Mouse (Mus musculus) layer of hippocampus, adult 18-20 months (tissue): Measurements from ENCODE around the gene Mynn. TPM values are rescaled to one million over a fixed set of nuclear protein-coding genes. Genes with fewer than 3 reads are reported as not detected.

Experiments
- DNase-seq, 2 experiments: peaks; one replicate each; pipeline ENCODE4 v3.0.0; 2022; ENCODE audit warnings: low spot score in 2 of 2
- total RNA-seq, 2 experiments: library from RNA; stranded (reverse); gene quantifications; 2 replicates each; pipeline ENCODE4 v1.2.3; 2021

Gene Mynn
- total RNA-seq, 2 experiments from 2014 or later: 15.3 to 16.6 TPM

DNA sequence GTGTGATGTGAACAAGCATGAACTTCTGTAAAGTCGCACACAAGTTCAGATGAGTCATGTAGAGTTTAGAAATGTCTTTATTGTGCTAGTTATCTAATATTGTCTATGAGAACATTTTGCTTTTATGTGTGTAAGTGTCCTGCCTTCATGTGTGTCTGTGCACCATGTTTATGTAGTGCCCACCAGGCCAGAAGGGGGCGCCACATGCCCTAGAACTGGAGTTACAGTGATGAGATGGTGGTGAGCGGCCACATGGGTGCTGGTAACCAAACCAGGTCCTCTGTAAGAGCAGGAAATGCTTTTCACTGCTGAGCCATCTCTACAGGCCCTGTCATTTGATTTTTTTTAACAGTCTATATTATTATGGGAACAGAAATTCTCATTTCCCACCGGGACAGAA lies 33.8 kb downstream of the Mynn start:
- DNase-seq: no peak

DNA sequence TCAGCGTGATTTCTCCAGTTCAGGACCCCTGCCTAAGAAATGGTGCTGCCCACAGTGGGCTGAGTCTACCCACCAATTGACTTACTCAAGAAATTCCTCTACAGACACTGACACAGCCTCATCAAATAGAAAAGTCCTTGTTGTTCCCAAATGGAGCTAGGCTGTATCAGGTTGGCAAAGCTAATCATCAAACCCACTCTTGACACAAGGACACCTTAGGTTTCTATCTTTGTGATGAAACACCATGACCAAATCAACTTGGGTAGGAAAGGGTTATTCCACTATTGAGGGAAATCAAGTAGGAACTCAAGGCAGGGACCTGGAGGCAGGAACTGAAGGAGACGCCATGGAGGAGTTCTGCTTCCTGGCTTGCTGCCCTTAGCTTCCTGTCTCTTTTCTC lies 42.3 kb downstream of the Mynn start, which contains the start of gene Lrriq4:
Gene Lrriq4 (plus strand): TSS at position 301 of the 400 bp plus-strand sequence.
- no peak for DNase-seq

DNA sequence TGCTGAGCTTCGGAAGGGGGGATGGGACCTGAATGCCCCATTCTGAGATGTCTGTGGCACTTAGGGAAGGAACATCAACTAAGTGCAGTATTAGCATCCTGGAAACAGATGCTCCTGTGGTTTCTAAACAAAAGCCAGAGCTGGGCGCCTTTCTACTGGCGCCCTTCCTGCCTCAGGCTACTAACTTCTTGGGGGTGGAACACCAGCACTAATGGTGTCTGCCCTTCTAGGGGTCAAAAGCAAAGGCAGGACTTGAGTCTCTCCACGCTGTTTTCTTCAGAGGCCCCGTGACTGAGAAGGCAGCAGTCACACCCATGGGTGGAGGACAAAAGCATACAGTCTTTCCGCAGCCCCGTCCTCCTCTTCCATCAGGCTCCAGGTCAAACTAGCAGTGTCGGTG lies 44.9 kb downstream of the Mynn start:
- no peak for DNase-seq

- DNase-seq: no peak
These were observed 45.7 kb downstream of the Mynn start, which contains the start of gene Lrrc34 for GRCm38 (mm10) chr3:30647440-30648090. Lrrc34 (minus strand) TSS chr3:30647869.

DNA sequence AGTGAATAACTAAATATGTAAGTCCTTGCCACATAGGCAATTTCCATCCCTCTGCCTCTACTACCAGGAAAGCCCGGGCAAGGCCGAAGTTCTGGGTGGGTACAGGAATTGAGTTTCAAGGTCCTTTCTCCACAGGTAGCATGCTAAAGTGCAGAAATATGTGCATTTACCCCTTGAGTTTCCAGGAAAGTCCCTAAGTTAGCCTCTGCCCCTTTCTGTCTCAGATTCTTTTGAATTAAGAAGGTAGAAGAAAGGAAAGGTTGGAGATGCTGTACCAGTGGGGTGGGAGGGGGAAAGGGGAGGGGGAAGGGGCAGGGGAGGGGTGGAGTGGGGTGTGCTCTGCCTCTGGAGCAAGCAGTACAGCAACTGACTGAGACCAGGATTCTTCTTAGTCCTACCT lies 46.6 kb downstream of the Mynn start:
- no peak for DNase-seq

DNA sequence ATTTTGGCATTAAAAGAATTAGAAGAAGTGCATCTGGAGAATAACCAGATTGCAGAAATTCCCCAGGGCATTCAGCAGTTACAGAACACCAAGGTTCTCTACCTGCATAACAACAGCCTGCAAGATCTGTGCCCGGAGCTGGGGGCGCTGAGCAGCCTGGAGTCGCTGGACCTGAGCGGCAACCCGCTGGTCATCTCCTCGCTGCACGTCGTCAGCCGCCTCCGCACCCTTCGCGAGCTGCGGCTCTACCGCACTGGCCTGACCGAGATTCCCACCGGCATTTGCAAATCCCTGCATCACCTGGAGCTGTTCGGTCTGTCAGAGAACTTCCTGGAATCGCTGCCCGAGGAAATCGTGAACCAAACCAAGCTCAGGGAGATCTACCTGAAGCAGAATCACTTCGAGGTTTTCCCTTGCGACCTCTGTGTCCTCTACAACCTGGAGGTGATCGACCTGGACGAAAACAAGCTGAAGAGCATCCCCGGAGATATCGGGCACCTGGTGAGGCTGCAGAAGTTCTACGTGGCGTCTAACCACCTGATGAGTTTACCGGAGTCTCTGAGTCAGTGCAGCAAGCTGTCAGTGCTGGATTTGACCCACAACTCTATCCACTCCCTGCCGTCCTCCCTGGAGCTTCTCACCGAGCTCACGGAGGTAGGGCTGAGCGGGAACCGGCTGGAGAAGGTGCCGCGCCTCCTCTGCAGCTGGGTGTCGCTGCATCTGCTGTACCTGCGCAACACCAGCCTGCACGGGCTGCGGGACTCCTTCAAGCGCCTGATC lies 48.4 kb downstream of the Mynn start:
- DNase-seq: no peak

DNA sequence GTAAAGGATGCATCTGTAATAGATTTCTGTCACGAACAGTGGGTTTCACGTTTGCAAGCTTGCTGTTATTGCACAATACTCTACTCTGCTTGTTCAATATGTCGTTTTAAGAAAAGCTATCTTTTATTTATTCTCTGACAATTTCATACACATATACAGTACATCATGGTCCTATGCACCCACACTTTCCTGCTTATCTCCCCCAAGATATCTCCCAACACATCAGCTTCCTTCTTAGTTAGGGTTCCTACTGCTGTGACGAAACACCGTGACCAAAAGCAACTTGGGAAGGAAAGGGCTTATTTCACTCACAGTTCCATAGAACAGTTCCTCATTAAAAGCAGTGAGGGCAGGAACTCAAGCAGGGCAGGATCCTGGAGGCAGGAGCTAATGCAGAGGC lies 54.1 kb downstream of the Mynn start:
- no peak for DNase-seq

DNA sequence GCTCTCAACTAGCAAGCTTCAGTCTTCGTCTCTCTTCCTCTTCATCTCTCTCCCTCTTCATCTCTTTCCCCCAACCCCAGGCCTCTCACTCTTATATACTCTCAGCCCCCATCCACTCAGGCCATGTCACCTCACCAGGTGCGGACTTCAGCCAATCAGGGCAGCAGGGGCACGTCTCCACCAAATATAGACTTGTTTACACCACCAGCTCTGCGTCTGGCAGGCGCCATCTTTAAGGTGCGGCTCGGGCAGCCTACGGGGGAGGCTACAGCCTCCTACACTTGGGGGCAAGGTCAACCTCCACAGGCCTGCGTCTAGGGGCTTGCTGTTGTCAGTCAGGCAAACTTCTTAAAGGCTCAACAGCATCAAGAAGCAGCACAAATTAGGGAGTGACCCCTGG lies 56.6 kb downstream of the Mynn start:
- no peak for DNase-seq

Other genes starting within 250 kb of the Mynn start
- gene Mecom, start 54.1 kb upstream of the Mynn start, total RNA-seq: 1 to 10 TPM; 2.4 to 3.1 TPM
- gene Actrt3, start 2.1 kb upstream of the Mynn start, total RNA-seq: under 1 TPM; 0.38 to 0.79 TPM
- not detected for gene Lrriq4, start 42.4 kb downstream of the Mynn start, total RNA-seq
- gene Lrrc34, start 45.8 kb downstream of the Mynn start, total RNA-seq: under 1 TPM in 1 of 2 experiments, not detected in 1; 0.37 TPM
- gene Lrrc31, start 97.8 kb downstream of the Mynn start, total RNA-seq: not detected
- not detected for gene Samd7, start 144.2 kb downstream of the Mynn start, total RNA-seq
- gene Sec62, start 190.8 kb downstream of the Mynn start, total RNA-seq: 10 to 100 TPM; 96.6 to 99.3 TPM